Mouse (Mus musculus) lung, adult 2 months (tissue): ENCODE measurements around the gene Vangl1.

ENCODE experiments used
- CTCF ChIP-seq: fragments of 200-500 bp; IDR thresholded peaks from 2 replicates; pipeline ENCODE4 v1.5.1; 2011; ENCODE audit warnings: mild to moderate bottlenecking, low read length, control low read depth; ENCODE audit not compliant: insufficient read depth
- POLR2A ChIP-seq: fragments of 200-500 bp; IDR thresholded peaks from 2 replicates; pipeline ENCODE4 v1.6.1; 2011; ENCODE audit warnings: low read depth, mild to moderate bottlenecking, control low read depth, low read length, borderline replicate concordance; ENCODE audit errors: extremely low read depth

DNA sequence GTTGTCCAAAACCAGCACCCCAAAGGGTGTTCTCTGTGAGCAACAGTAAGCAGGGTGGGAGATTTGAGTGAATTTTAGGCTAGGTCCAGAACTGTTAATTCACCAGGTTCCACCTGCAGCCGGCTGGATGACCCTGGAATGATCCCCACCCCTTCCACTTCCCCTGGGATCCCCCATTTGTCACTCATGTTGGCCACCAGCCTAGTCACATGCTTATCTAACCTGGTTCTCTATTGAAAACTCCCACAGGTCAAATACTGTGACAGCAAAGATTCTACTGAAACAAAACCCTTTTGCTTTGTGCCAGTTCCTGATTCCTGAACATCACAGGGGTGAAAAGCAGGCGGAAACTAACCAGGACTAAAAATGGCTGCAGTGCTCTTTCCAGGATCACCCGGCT, 12.9 kb downstream of the Vangl1 start:
- TF ChIP-seq POLR2A (no peak), CTCF (no peak)
